Mouse (Mus musculus): Measurements from ENCODE around the gene Plekhg2. TPM values are rescaled to one million over a fixed set of nuclear protein-coding genes. Genes with fewer than 3 reads are reported as not detected.

The Plekhg2 gene
- polyA plus RNA-seq, 1 experiment, result 20.4 TPM

GRCm38 (mm10) chr7:28370977-28371513, 1.4 kb downstream of the Plekhg2 start:
- WGBS, result 3% methylated on average over 11 of the region's 11 CpGs
- DNase-seq (ENCODE audit: low read depth, low spot score), result no peak

- WGBS, result 91% methylated on average over 14 of the region's 14 CpGs
Measured at GRCm38 (mm10) chr7:28370051-28370450, 2.3 kb downstream of the Plekhg2 start.

GRCm38 (mm10) chr7:28368276-28368920, 4.0 kb downstream of the Plekhg2 start:
- 93% methylated on average over 16 of the region's 16 CpGs for WGBS

More at GRCm38 (mm10) chr7:28370051-28370450, 2.3 kb downstream of the Plekhg2 start:
- DNase-seq (ENCODE audit: low read depth, low spot score), result no peak

GRCm38 (mm10) chr7:28367663-28368275, 4.6 kb downstream of the Plekhg2 start:
- DNase-seq (ENCODE audit: low read depth, low spot score), result no peak
- WGBS, result 93% methylated on average over 16 of the region's 16 CpGs

More at GRCm38 (mm10) chr7:28368276-28368920, 4.0 kb downstream of the Plekhg2 start:
- DNase-seq (ENCODE audit: low read depth, low spot score), result no peak

- no peak for DNase-seq (ENCODE audit: low read depth, low spot score)
- 80% methylated on average over 16 of the region's 16 CpGs for WGBS
Measured at GRCm38 (mm10) chr7:28362441-28363060, 9.8 kb downstream of the Plekhg2 start.

- WGBS, result 90% methylated on average over 20 of the region's 20 CpGs
- DNase-seq (ENCODE audit: low read depth, low spot score), result no peak
Measured at GRCm38 (mm10) chr7:28361647-28362341, 10.6 kb downstream of the Plekhg2 start.

- no peak for DNase-seq (ENCODE audit: low read depth, low spot score)
- WGBS, result 90% methylated on average over 6 of the region's 6 CpGs
Measured at GRCm38 (mm10) chr7:28360291-28360690, 12.1 kb downstream of the Plekhg2 start.

- DNase-seq (ENCODE audit: low read depth, low spot score), result no peak
- WGBS, result 86% methylated on average over 10 of the region's 10 CpGs
Measured at GRCm38 (mm10) chr7:28359854-28360253, 12.5 kb downstream of the Plekhg2 start.

GRCm38 (mm10) chr7:28358431-28358830, 14.0 kb downstream of the Plekhg2 start:
- no peak for DNase-seq (ENCODE audit: low read depth, low spot score)
- WGBS, result 18% methylated on average over 7 of the region's 7 CpGs

- no peak for DNase-seq (ENCODE audit: low read depth, low spot score)
- WGBS, result 5% methylated on average over 5 of the region's 5 CpGs
Measured at GRCm38 (mm10) chr7:28357984-28358383, 14.4 kb downstream of the Plekhg2 start.

GRCm38 (mm10) chr7:28356981-28357380, 15.4 kb downstream of the Plekhg2 start:
- DNase-seq (ENCODE audit: low read depth, low spot score), result no peak
- WGBS, result 29% methylated on average over 5 of the region's 5 CpGs

- no peak for DNase-seq (ENCODE audit: low read depth, low spot score)
- 78% methylated on average over 3 of the region's 3 CpGs for WGBS
Measured at GRCm38 (mm10) chr7:28355221-28355620, 17.2 kb downstream of the Plekhg2 start.

- WGBS, result 92% methylated on average over 3 of the region's 3 CpGs
Measured at GRCm38 (mm10) chr7:28354596-28354995, 17.8 kb downstream of the Plekhg2 start.

GRCm38 (mm10) chr7:28354113-28354581, 18.3 kb downstream of the Plekhg2 start:
- no peak for DNase-seq (ENCODE audit: low read depth, low spot score)
- WGBS, result 46% methylated on average over 3 of the region's 3 CpGs

More at GRCm38 (mm10) chr7:28354596-28354995, 17.8 kb downstream of the Plekhg2 start:
- DNase-seq (ENCODE audit: low read depth, low spot score), result no peak

- 54% methylated on average over 2 of the region's 2 CpGs for WGBS
- DNase-seq (ENCODE audit: low read depth, low spot score), result no peak
Measured at GRCm38 (mm10) chr7:28353267-28353666, 19.1 kb downstream of the Plekhg2 start.

- WGBS, result 9% methylated on average over 4 of the region's 4 CpGs
- DNase-seq (ENCODE audit: low read depth, low spot score), result no peak
Measured at GRCm38 (mm10) chr7:28351676-28352191, 20.7 kb downstream of the Plekhg2 start.

GRCm38 (mm10) chr7:28350155-28350883, 22.1 kb downstream of the Plekhg2 start, which contains the start of gene Rps16:
Gene Rps16, plus strand, starts transcription at chr7:28350652.
- under 1% methylated on average over 49 of the region's 50 CpGs for WGBS
- DNase-seq (ENCODE audit: low read depth, low spot score), result peak; percentile 89

- DNase-seq (ENCODE audit: low read depth, low spot score), result no peak
- 87% methylated on average over 7 of the region's 7 CpGs for WGBS
Measured at GRCm38 (mm10) chr7:28348601-28349000, 23.8 kb downstream of the Plekhg2 start.

- 27% methylated on average over 3 of the region's 3 CpGs for WGBS
- no peak for DNase-seq (ENCODE audit: low read depth, low spot score)
Measured at GRCm38 (mm10) chr7:28347746-28348145, 24.7 kb downstream of the Plekhg2 start.
